Mouse (Mus musculus) embryonic facial prominence, embryonic 10.5 days (tissue): ENCODE data around the gene Bcar3. TPM values are rescaled to one million over a fixed set of nuclear protein-coding genes. Genes with fewer than 3 reads are reported as not detected.
A peak's percentile ranks its signal among the peaks of the same experiment; 100 is the strongest.

Experiments used
- DNase-seq: peaks from one replicate; pipeline ENCODE4 v3.0.0-alpha.2; 2017; ENCODE audit warnings: low spot score
- H3K27ac ChIP-seq: fragments of 300-500 bp; sonication (generic); replicated peaks from 2 replicates; pipeline ENCODE4 v1.5.1; 2016; ENCODE audit warnings: mild to moderate bottlenecking
- H3K27me3 ChIP-seq: fragments of 300-500 bp; sonication (generic); replicated peaks from 2 replicates; pipeline ENCODE4 v1.6.1; 2016; ENCODE audit warnings: low read depth, mild to moderate bottlenecking; ENCODE audit not compliant: poor library complexity, severe bottlenecking
- H3K36me3 ChIP-seq: fragments of 300-500 bp; sonication (generic); replicated peaks from 2 replicates; pipeline ENCODE4 v1.6.1; 2016; ENCODE audit warnings: mild to moderate bottlenecking, moderate library complexity
- H3K4me1 ChIP-seq: fragments of 300-500 bp; sonication (generic); 2 replicates; pipeline ENCODE4 v1.6.1; 2016
- H3K4me3 ChIP-seq: fragments of 300-500 bp; sonication (generic); 2 replicates; pipeline ENCODE4 v1.5.1; 2016; ENCODE audit warnings: mild to moderate bottlenecking, moderate library complexity
- H3K9me3 ChIP-seq: fragments of 300-500 bp; sonication (generic); 2 replicates; pipeline ENCODE4 v1.6.1; 2016; ENCODE audit warnings: mild to moderate bottlenecking
- WGBS: fragments of 180-500 bp; shearing (Covaris S2); methylation state at CpG from one replicate; pipeline ENCODE4 v1.1.7; 2016; 5-methylcytosine and 5-hydroxymethylcytosine counted together
- polyA plus RNA-seq: library from polyadenylated mRNA; unstranded; fragments of >200 nt; fragmentation: Nextera tagmentation; extraction: Ambion mirVana; gene quantifications from 2 replicates; pipeline ENCODE4 v1.2.1, GENCODE M21; 2016

Gene Bcar3
- polyA plus RNA-seq, 1 experiment from 2014 or later, result 10.1 TPM

DNA sequence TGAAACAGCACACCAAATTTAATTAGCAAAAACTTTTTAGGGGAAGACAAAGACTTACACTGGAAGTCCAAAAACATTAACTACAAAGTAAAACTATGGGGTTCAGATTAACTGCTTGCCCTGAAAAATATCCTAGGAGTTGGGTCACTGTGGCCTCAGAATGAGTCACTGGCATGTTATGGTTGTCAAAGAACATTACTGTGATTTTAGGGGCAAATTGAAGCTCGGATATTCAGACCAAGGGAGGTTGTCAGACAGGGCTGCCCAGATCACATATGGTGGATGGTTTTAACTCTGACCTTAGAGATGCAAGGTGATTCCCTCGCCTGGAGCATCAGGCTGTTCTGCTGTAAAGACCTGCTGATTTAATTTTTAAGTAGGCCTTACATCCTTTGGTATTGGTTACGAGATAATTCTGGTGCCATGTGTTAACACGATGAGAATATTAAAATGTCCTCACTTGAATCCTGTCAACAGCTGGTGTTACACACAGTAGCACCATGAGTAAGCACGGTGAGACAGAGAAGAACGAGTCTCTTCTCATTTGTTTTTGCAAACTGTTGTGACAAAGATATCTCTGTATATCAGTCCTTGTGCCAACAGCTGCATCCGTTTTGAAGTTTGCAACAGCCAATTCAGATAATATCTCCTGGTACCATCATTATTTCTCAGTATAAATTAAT, 144.3 kb downstream of the Bcar3 start:
- Histone ChIP-seq H3K36me3 (no peaks in the 10 kb centered on the region), H3K4me1 (peaks cover 45% of the 10 kb centered on the region), H3K27ac (no peak overlapping the region), H3K9me3 (no peaks in the 10 kb centered on the region), H3K27me3 (no peaks in the 10 kb centered on the region), H3K4me3 (no peak overlapping the region)
- WGBS, result 70% methylated on average over 7 of the region's 7 CpGs
- no peak for DNase-seq

DNA sequence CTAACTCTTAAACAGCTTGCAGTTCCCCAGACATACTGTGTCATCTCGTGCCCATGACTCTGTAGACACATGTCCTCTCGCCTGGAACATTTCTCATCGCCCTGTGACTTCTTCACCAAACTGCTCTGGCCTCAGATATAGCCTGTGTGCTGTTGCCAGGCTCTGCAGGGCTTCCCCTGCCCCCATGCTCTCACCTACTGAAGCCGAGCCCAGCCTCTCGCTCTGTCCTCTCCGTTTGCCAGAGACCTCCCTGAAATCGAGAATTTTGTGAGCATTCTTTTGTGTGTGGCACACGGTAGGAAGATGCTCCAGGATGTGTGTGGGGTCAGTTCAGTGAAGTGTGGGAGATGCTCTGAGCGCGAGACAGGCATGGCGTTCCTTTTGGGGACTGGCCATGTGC, 151.8 kb downstream of the Bcar3 start:
- 85% methylated on average over 11 of the region's 11 CpGs for WGBS
- Histone ChIP-seq H3K9me3 (no peaks in the 10 kb centered on the region), H3K4me1 (peaks cover 17% of the 10 kb centered on the region), H3K36me3 (peaks cover 17% of the 10 kb centered on the region), H3K4me3 (no peak overlapping the region), H3K27ac (no peak overlapping the region), H3K27me3 (no peaks in the 10 kb centered on the region)
- no peak for DNase-seq

DNA sequence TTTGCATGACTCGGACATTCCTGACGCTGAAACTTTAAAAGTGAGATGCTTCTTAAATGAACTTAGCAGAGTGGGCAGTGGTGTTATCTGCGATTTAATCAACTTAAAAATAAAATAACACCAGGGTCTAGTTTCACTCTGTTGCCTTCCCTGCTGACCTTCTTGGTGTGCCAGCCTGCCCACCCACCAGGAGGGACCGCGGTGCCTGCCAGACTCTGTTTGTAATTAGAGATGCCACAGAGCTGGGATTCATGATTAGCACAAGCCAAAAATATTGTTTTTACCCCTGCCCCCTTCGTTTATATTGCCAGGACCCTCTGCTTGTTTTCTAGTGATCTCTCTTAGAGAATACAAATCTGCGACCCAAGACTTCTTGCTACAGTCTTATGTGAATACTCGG, 152.7 kb downstream of the Bcar3 start:
- no peak for DNase-seq
- Histone ChIP-seq H3K4me3 (no peak overlapping the region), H3K27ac (no peak overlapping the region), H3K9me3 (no peaks in the 10 kb centered on the region), H3K27me3 (no peaks in the 10 kb centered on the region), H3K4me1 (peaks cover 17% of the 10 kb centered on the region), H3K36me3 (peaks cover 17% of the 10 kb centered on the region)
- 58% methylated on average over 8 of the region's 8 CpGs for WGBS

DNA sequence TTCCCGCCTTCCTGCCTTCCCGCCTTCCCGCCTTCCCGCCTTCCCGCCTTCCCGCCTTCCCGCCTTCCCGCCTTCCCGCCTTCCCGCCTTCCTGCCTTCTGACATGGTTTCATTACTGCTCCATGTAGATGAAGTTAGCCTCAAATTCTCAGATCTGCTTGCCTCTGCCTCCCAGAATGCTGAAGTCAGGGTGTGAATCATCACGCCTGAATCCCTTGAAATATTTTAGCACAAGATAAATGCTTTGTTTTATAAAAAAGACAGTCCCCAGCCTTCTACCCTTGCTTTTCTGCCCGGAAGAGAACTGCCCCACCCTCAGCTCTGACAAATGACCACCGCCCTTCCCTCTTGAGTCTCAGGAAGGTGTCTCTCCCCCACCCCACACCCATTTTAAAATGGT, 154.3 kb downstream of the Bcar3 start:
- Histone ChIP-seq H3K27me3 (no peaks in the 10 kb centered on the region), H3K4me1 (peaks cover 17% of the 10 kb centered on the region), H3K27ac (no peak overlapping the region), H3K36me3 (peaks cover 17% of the 10 kb centered on the region), H3K9me3 (no peaks in the 10 kb centered on the region), H3K4me3 (no peak overlapping the region)
- WGBS, result 97% methylated on average over 13 of the region's 13 CpGs
- no peak for DNase-seq

DNA sequence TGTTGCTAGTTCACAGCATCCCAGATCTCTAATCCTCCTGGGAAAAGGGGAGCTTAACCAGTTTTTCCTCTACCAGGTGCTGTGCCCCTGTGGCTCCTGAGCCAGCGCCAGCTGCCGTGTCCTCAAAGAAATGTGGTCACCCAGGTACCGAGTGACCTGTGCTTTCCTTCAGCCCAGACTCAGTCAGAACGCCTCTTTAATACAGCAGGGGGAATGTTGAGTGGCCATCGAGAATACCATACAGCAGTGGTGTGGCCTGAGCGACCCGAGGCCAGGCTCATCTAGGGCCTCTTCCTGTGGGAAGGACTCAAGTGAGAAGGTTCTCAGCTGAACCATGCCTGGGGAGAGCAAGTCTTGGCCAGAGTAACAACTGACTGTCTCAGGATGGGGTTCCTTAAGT, 156.1 kb downstream of the Bcar3 start:
- Histone ChIP-seq H3K4me1 (peaks cover 17% of the 10 kb centered on the region), H3K27me3 (no peaks in the 10 kb centered on the region), H3K36me3 (peaks cover 17% of the 10 kb centered on the region), H3K4me3 (no peak overlapping the region), H3K9me3 (no peaks in the 10 kb centered on the region), H3K27ac (no peak overlapping the region)
- 92% methylated on average over 7 of the region's 7 CpGs for WGBS
- DNase-seq, result no peak

DNA sequence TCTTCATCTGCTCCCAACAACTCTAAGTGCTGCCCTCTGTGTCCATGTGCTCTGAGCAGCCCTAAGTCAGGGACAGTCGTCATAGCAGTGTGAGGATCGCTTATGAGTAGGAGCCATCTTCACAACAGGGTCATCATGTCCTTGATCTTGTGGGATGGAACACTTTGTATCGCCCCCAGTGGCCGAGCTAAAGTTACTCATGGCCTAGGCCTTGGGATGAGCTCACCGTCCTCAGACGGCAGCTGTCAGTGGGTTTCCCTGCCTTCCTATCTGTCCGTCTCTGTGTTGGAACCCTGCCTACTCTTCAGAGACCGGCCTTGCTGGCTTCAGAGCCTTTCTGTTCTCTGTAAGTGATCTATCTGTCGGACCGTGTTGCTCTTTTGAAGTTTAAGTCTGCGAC, 159.9 kb downstream of the Bcar3 start:
- peaks cover 7% of the 10 kb centered on the region; the same call in 1 of the 2 replicates for H3K36me3 ChIP-seq
- no peak for DNase-seq
- no peak overlapping the region for H3K27ac ChIP-seq
- WGBS, result 90% methylated on average over 11 of the region's 11 CpGs
- no peaks in the 10 kb centered on the region for H3K9me3 ChIP-seq
- peaks cover 17% of the 10 kb centered on the region for H3K4me1 ChIP-seq
- no peak overlapping the region for H3K4me3 ChIP-seq
- no peaks in the 10 kb centered on the region for H3K27me3 ChIP-seq

DNA sequence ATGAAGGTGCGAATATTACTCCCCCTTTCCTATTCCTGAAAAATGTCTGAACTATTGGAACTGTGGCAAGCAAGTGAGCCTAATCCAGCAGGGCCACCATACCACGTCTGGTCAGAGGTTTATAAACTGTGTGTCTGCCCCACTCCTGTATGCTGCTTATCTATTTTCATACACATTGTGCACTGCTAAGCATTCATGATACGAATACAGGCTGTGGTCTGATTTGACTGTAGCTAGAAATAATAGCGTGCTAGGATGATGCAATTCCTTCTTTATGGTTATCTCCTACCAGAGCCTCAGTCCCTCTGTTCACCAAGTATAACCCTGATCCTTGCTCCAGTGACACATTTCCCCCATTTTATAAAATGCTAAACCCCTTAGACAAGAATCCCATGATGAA, 162.2 kb downstream of the Bcar3 start:
- Histone ChIP-seq H3K27ac (no peak overlapping the region), H3K9me3 (no peaks in the 10 kb centered on the region), H3K27me3 (no peaks in the 10 kb centered on the region), H3K4me1 (peaks cover 29% of the 10 kb centered on the region), H3K36me3 (no peaks in the 10 kb centered on the region; the same call in 1 of the 2 replicates), H3K4me3 (no peak overlapping the region)
- 91% methylated on average over 4 of the region's 4 CpGs for WGBS
- DNase-seq, result no peak

DNA sequence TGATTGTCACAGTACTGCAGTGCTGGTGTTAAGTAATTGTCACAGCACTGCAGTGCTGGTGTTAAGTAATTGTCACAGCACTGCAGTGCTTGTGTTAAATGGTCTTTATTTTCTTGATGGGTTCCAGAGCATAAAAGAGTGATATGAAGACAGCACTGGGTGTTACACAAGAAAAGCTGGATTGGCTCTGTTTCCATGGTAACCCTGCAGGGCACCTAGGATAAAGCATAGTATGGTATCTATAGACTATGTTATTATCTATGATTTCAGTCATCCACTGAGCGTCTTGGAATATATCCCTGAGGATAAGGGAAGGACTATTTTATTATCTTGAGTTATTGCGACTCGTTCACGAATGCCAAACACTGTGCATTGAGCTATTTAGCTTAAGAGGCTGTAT, 162.9 kb downstream of the Bcar3 start:
- Histone ChIP-seq H3K4me3 (no peak overlapping the region), H3K4me1 (peaks cover 35% of the 10 kb centered on the region), H3K27me3 (no peaks in the 10 kb centered on the region), H3K27ac (no peak overlapping the region), H3K36me3 (no peaks in the 10 kb centered on the region; the same call in 1 of the 2 replicates), H3K9me3 (no peaks in the 10 kb centered on the region)
- no peak for DNase-seq
- 94% methylated on average over 4 of the region's 4 CpGs for WGBS

DNA sequence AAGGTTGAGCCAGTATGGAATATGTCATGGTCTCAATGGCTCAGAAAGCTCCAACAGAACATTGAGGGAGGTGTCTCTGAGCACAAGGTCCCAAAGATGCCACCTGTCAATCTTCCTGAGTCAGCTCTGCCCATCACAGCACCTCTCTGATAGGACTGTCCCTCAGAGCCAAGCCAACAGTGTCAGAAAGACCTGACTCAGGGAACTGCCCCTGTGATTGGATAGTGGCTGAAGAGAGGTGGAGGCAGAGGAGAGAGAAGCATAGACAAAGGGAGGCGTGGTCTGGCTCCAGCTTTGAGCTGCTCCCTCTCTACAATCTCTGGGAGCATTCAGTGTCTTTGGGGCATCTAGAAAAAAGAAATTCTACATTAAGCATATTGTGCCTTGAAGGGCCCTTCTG, 163.8 kb downstream of the Bcar3 start:
- Histone ChIP-seq H3K4me1 (peaks cover 45% of the 10 kb centered on the region), H3K27ac (peak overlapping the region; percentile 7; the same call in 1 of the 2 replicates), H3K27me3 (no peaks in the 10 kb centered on the region), H3K4me3 (no peak overlapping the region), H3K9me3 (no peaks in the 10 kb centered on the region), H3K36me3 (no peaks in the 10 kb centered on the region; the same call in 1 of the 2 replicates)
- DNase-seq, result no peak
- WGBS, result 37% methylated on average over 1 of the region's 1 CpGs

DNA sequence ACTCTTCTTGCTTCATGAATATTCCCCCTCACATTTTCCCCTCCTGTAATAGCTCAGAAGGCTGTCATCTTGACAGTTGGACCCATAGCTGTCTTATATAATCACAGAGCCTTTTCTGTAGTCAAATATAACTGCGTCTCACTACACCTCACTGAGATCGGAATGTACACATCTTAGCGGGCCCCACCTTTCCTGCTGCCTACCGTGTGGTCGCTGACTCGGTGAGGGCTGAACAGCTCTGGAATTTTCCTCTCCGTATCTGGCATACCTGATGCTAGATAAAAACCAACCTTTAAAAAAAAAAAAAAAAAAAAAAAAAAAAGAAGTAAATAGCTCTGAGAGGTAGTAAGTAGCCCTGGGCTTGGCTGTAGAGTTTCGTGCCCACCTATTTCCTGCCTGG, 164.8 kb downstream of the Bcar3 start:
- no peaks in the 10 kb centered on the region; the same call in 1 of the 2 replicates for H3K36me3 ChIP-seq
- H3K4me3 ChIP-seq, result no peak overlapping the region
- DNase-seq, result no peak
- 84% methylated on average over 8 of the region's 8 CpGs for WGBS
- no peaks in the 10 kb centered on the region for H3K27me3 ChIP-seq
- peaks cover 53% of the 10 kb centered on the region for H3K4me1 ChIP-seq
- H3K9me3 ChIP-seq, result no peaks in the 10 kb centered on the region
- no peak overlapping the region for H3K27ac ChIP-seq

DNA sequence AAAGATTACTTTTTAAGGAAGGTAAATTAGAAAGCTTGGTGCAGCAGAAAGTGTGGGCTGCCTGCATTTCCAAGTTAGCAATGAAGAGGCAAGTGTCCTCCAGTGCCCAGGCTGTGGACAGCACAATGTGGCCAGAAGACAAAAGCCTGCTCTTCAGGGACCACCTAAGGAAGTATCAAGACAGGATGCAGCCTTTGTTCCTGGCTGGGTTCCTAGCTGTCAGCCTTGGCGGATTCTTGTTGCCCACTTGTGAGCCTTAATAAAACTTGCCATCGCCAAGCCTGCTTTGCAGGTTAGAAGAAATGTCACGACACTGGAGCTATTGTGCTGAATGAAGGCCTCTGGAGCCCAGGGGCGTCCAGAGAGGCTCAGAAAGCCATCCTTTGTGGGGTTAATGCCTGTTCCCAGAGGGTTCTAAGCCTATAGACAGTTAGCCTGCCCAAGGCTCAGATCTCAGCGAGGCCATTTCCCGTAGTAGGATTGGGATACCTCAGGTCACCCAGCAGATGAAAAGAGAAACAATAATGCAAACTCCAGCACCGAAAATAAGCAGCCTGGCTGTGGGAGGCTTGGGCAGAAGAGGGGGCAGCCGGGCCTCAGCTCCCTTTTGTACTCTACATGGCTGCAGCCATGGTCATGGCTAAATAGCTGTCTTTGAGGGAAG, 167.0 kb downstream of the Bcar3 start:
- no peaks in the 10 kb centered on the region for H3K27me3 ChIP-seq
- no peaks in the 10 kb centered on the region; the same call in 1 of the 2 replicates for H3K36me3 ChIP-seq
- DNase-seq, result peak; percentile 51
- peaks cover 58% of the 10 kb centered on the region for H3K4me1 ChIP-seq
- H3K9me3 ChIP-seq, result no peaks in the 10 kb centered on the region
- H3K4me3 ChIP-seq, result 0 out of 2 replicates have a peak overlapping the region, but pooled peaks have one; percentile 20
- H3K27ac ChIP-seq, result peak overlapping the region; percentile 82
- WGBS, result 11% methylated on average over 8 of the region's 8 CpGs

DNA sequence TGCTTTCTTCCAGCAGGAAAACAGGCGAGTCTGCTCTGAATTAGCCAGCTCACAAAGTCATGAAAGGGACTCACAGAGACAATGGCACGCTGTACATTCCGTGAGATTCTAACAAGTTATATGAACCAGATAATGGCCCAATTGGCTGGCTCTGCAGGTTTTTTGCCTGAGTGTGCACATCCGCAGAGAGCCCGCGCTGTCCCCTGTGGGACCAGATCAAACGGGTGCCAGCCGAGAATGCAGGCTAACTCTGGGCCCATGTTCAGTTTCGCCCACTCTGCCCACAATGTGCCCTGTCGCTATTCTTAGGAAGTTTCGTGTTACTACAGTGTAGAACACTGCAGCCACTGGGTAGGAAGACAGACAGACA, 167.6 kb downstream of the Bcar3 start:
- peaks cover 63% of the 10 kb centered on the region for H3K4me1 ChIP-seq
- peak overlapping the region; percentile 82 for H3K27ac ChIP-seq
- 52% methylated on average over 11 of the region's 11 CpGs for WGBS
- no peaks in the 10 kb centered on the region for H3K27me3 ChIP-seq
- H3K9me3 ChIP-seq, result no peaks in the 10 kb centered on the region
- DNase-seq, result no peak
- H3K36me3 ChIP-seq, result no peaks in the 10 kb centered on the region
- H3K4me3 ChIP-seq, result 0 out of 2 replicates have a peak overlapping the region, but pooled peaks have one; percentile 20
